Mouse (Mus musculus) MEL (cell line): ENCODE measurements around the gene Chd2.

Experiments used
- CTCF ChIP-seq, 3 experiments: IDR thresholded peaks in 2 of 3; conservative IDR thresholded peaks in 1 of 3; 2 replicates each; pipeline ENCODE4 v1.5.1; 2011 to 2012; ENCODE audit warnings: low read length in 3 of 3, low read depth in 2 of 3, mild to moderate bottlenecking in 2 of 3, improper control_type of control experiment in 1 of 3, inconsistent platforms in 1 of 3, mixed read lengths in 1 of 3, moderate library complexity in 1 of 3; ENCODE audit not compliant: control insufficient read depth in 1 of 3, insufficient read depth in 1 of 3, poor library complexity in 1 of 3, severe bottlenecking in 1 of 3
- GATA1 ChIP-seq: IDR thresholded peaks from 2 replicates; pipeline ENCODE4 v1.6.1; 2011; ENCODE audit warnings: low read depth, low read length, improper control_type of control experiment
- MAFK ChIP-seq: IDR thresholded peaks from 2 replicates; pipeline ENCODE4 v1.6.1; 2011; ENCODE audit warnings: low read depth, mild to moderate bottlenecking, low read length, improper control_type of control experiment, borderline replicate concordance
- MAZ ChIP-seq: IDR thresholded peaks from 2 replicates; pipeline ENCODE4 v1.6.1; 2012; ENCODE audit warnings: low read depth, mild to moderate bottlenecking, inconsistent platforms, low read length, improper control_type of control experiment
- MEF2A ChIP-seq: IDR thresholded peaks from 2 replicates; pipeline ENCODE4 v1.6.1; 2014; ENCODE audit warnings: low read depth, mild to moderate bottlenecking, inconsistent platforms, low read length, improper control_type of control experiment; ENCODE audit not compliant: poor library complexity, insufficient replicate concordance, severe bottlenecking; ENCODE audit errors: extremely low read depth
- NELFE ChIP-seq: IDR thresholded peaks from 2 replicates; pipeline ENCODE4 v1.6.1; 2011; ENCODE audit warnings: low read depth, low read length, improper control_type of control experiment
- POLR2A ChIP-seq, 2 experiments: IDR thresholded peaks; 2 replicates each; pipeline ENCODE4 v1.6.1; 2011 to 2012; ENCODE audit warnings: low read length in 2 of 2, mild to moderate bottlenecking in 2 of 2, control low read depth in 1 of 2, improper control_type of control experiment in 1 of 2, low read depth in 1 of 2, moderate library complexity in 1 of 2; ENCODE audit not compliant: control insufficient read depth in 1 of 2, insufficient read depth in 1 of 2, poor library complexity in 1 of 2
- TAL1 ChIP-seq: IDR thresholded peaks from 2 replicates; pipeline ENCODE4 v1.6.1; 2012; ENCODE audit warnings: mild to moderate bottlenecking, inconsistent platforms, low read length, moderate library complexity, mixed read lengths
- USF2 ChIP-seq, 2 experiments: IDR thresholded peaks; 2 replicates each; pipeline ENCODE4 v1.6.1; 2011 to 2012; ENCODE audit warnings: improper control_type of control experiment in 2 of 2, low read length in 2 of 2, borderline replicate concordance in 1 of 2, inconsistent platforms in 1 of 2, low read depth in 1 of 2, mild to moderate bottlenecking in 1 of 2; ENCODE audit not compliant: insufficient read depth in 1 of 2
- ZKSCAN1 ChIP-seq: IDR thresholded peaks from 2 replicates; pipeline ENCODE4 v1.6.1; 2012; ENCODE audit warnings: low read depth, mild to moderate bottlenecking, inconsistent platforms, low read length, improper control_type of control experiment, moderate library complexity
- ZNF384 ChIP-seq: IDR thresholded peaks from 2 replicates; pipeline ENCODE4 v1.6.1; 2012; ENCODE audit warnings: low read depth, mild to moderate bottlenecking, inconsistent platforms, low read length, improper control_type of control experiment

- TF ChIP-seq MAZ (no peak), USF2 (IDR thresholded peaks at IDR 0.05; ENCODE audit: borderline replicate concordance in 1 of 2, insufficient read depth in 1 of 2, low read depth in 1 of 2, low read length in 2 of 2) (no peak), NELFE (no peak), CTCF (IDR thresholded peaks at IDR 0.05 in 2 of 3, conservative IDR thresholded peaks at IDR 0.05 in 1 of 3; ENCODE audit: control insufficient read depth in 1 of 3, insufficient read depth in 1 of 3, low read depth in 2 of 3, low read length in 3 of 3, poor library complexity in 1 of 3, severe bottlenecking in 1 of 3) (no peak), TAL1 (no peak), POLR2A (IDR thresholded peaks at IDR 0.05; ENCODE audit: control insufficient read depth in 1 of 2, insufficient read depth in 1 of 2, low read depth in 1 of 2, low read length in 2 of 2, poor library complexity in 1 of 2) (no peak), GATA1 (no peak), MEF2A (no peak), ZKSCAN1 (no peak), ZNF384 (no peak), MAFK (no peak)
Observed at GRCm38 (mm10) chr7:73467741-73468140, 73.9 kb downstream of the Chd2 start.
